Mouse (Mus musculus) adrenal gland, postnatal 36 days (tissue): ENCODE results near the gene Ankmy1. TPM values are rescaled to one million over a fixed set of nuclear protein-coding genes. Genes with fewer than 3 reads are reported as not detected.
A peak's percentile ranks its signal among the peaks of the same experiment; 100 is the strongest.

Experiments used
- DNase-seq, 2 experiments: peaks; one replicate each; pipeline ENCODE4 v3.0.0; 2021; ENCODE audit warnings: mixed read lengths in 1 of 2
- long read RNA-seq, 2 experiments: library from polyadenylated mRNA; stranded (forward); transcript quantifications; one replicate each; pipeline ENCODE4 v2.0.0; 2021; ENCODE audit warnings: borderline sequencing depth in 2 of 2
- total RNA-seq, 2 experiments: library from RNA; stranded (reverse); gene quantifications; 2 replicates each; pipeline ENCODE4 v1.2.3; 2021

Gene Ankmy1
- total RNA-seq = 1 to 10 TPM in 1 of 2 experiments, under 1 TPM in 1; 0.93 to 1.0 TPM
- long read RNA-seq, experiment 1, partial matches to known transcripts = 0 of 5 reads
- long read RNA-seq, experiment 1, other reads (novel, unspliced or antisense) = 5 of 5 reads
- long read RNA-seq, experiment 2 = 0 reads

DNA sequence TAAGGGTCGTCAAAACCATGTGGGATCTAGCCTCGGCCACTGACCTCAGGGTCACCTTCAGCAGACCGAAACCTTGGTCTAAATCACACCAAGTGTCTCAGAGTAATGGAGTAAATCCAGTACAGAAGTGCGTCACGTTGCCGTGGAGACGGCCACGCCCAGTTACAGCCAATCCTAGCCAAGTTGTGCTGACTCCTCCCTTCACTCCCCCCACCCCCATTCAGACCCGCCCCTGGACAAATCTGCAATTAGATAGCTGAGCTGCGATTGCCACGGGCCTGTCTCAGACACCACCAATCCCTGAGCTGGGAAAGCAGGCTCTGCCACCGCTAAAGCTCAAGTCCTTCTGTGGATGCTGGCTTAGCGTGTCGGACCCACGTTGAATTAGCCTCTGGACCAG is at the start of gene Ankmy1:
Gene Ankmy1, minus strand, starts transcription at position 121 of the 400 bp plus-strand sequence.
- peak; percentile 76 to 77 for DNase-seq

DNA sequence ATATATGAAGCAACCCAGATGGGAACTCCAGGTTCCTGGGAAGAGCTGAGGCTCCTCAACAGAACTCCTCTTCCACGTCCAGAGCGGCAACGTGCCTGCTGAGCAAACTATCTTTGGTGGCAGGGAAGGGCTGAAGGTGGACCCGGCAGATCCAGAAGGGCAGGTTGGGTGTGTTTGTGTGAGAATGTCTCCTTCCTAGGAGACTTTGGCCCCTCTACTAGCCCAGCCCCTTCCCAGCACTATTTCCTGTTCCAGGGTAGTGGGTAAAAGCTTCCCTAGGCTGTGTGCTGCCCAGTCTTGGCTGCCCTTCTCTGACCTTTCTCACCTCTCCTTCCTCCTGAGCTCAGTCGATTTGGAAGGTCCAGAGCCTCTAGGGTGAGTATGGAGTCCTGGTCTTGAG is 47.9 kb upstream of the Ankmy1 start, which contains the start of gene Gpr35:
Gene Gpr35, plus strand, starts transcription at position 259 of the 400 bp plus-strand sequence.
- DNase-seq = no peak

DNA sequence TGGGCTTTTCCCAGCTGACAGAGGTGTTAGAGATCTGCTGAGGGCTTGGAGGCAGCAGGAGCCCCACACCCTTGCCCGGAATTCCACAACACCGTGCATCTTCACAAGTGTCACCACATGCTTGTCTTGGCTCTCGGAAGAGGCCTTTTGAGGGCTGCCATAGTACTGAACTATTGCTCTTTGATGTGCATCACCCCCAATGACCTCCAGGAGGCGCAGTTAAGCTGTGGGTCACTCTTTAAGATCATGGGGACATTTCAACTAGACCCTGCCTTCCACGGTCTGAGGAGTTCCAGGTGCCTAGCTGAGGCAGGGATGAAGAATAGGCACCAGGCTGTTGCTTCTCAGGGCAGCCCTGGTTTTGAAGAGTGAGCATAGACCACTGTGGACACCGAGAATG is 46.7 kb upstream of the Ankmy1 start:
- peak; percentile 18 to 34 for DNase-seq

DNA sequence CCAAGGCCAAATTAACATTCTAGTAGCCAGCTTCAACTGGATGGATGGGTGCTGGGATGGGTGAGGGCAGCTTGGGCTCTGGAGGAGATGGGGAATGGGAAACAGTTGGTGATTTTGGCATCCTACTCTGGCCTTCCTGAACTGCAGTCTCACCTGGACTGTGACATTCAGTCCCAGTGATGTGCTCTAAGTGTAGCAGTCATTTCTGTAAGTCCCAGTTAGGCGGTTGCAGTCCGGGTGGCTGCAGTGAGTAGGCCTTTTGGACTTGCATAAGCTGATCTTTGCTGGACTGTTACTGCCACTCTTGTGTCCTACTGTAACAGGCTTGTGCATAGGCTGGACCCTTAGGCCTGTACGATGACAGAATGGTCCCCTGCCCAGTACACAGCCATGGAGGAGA is 45.3 kb upstream of the Ankmy1 start:
- no peak for DNase-seq

DNA sequence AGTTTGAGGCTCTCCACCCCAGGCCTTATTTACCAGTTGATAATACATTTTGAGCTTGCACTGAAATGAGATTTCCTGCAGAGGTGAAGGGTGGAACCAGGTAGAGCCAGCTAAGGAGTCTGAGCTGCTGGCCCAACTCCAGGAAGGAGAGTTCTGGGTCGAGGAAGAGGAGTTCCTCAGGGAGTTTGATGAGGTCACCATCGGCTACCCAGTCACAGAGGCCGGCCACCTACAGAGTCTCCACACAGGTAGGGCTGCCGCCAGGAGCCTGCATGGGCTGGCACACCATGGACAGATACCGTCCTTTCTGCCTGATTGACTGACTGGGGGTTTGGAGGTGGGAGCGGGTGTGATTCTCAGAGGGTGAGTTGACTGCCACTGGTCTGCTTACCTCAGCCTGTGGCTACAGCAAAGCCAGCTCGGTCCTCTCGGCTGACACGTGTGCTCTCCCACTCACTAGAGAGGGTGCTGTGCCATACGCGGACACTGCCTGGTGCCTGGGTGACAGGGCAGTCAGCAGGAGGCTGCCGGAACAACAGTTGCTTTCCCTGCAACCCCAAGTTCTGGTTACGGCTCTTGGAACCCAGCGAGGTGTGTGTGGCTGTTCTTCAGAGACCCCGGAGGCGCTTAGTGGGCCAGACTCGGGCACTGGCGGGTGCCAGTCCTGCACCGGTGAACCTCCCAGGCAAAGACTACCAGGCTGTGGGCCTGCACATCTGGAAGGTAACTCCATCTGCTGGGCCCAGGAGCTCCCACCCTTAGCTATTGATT is 40.7 kb upstream of the Ankmy1 start:
- DNase-seq = no peak

DNA sequence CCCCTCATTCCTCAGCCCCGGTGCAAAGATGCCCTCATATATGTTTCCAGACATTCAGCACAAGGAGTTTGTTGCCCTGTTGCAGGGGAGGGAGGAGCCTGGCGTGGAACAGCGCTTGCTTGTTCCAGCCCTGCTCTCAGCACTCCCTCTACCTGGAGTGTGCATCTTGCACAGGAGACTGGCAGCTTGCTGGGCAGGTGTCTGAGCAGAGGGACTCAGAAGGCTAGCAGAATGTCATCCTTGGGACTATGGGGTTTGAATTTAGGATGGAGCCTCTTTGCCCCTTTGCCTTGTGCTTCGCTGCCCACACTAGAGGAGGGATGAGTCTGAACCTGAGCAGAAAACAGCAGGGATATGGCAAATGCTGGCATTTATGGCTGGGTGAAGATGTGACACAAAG is 37.0 kb upstream of the Ankmy1 start:
- no peak for DNase-seq

DNA sequence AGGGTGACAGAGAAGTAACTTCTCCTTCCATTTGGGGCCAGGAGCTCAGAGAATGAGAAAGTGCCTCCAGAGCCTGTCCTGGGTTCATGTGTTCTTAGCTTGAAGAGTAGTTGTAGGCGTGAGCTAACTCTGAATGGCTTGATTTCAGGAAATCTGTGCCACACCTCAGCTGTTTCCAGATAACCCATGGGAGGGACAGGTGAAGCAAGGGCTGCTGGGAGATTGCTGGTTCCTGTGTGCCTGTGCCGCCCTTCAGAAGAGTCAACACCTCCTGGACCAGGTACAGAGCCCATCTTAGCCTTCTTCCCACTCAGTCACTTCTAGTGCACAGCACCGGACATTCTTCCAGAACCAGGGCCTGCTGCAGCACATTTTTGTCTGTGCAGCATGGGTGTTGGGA is 35.1 kb upstream of the Ankmy1 start:
- DNase-seq = no peak

DNA sequence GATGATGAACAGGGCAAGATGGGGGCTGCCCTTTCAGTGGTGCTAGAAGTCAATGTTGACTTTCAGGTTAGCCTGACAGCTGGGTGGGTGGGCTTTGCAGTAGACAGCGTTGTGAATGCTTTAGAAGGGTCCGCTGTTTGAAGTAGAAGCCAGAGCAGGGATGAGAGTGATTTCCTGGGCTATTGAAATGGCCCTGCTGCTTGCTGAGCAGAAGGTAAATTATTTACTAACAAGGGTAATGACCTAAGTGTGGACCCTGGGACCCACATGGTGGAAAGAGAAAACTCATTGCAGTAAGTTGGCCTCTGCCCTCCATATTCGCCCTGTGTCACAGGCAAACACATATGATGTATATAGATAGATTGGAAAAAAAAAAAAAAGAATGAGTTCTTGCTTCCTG is 33.8 kb upstream of the Ankmy1 start:
- no peak for DNase-seq

DNA sequence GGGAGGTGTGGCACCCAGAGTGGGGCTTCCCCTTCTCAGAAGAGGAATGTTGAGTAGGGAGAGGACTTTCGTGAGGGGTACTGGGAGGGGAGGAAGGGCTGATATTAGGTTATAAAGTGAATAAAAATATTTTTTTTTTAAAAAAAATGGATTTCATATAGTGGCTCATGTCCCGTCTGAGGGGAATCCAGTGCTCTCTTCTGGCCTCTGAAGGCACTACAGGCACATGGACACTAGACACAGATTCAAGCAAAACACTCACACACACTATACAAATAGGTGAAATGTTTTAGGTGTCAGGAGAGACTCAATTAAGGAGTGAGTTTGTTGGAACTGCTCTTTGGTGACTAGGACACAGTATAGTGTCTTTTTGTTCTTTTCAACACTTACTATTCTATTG is 33.3 kb upstream of the Ankmy1 start:
- no peak for DNase-seq

DNA sequence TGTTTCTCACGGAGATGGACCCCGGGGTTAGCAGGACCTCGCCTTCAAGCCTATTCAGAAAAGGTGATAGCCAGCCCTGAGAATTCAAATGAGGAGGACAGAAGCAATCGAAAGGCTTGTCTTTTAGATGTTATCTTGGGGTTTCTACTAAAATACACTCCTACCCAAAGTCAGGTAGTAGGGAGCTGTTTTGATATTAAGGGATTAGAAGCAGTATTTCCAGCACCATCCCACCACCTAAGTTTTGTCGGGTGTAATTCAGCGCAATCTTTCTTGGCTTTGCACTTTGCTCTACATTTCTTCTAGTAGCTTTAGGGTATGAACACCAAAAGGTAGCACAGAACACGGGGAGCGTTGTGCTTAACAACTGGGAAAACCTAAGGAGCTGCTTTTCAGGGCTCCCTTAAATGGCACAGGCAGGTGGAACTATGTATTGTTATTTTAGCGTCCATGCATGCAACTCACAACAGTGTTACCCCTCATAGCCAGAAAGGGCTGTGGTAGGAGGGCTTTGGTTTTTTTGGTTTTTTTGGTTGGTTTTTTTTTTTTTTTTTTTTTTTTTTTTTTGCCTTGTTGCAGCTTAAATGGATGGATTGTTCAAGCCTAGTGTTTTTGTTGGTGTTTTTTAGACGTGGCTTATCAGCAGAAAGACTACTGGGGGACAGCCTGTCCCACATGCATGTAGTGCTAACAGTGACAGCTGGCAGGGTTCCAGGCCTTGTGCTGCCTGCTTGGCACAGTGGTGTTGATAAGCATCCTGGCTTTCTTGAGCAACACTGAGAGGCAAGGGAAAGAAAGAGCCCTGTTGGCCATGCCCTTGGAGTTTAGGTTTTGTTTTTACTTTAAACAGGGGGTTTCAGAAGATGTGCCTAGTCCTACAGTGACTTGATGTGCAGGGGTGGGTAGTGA is 32.6 kb upstream of the Ankmy1 start:
- peak; percentile 71 to 80 for DNase-seq

DNA sequence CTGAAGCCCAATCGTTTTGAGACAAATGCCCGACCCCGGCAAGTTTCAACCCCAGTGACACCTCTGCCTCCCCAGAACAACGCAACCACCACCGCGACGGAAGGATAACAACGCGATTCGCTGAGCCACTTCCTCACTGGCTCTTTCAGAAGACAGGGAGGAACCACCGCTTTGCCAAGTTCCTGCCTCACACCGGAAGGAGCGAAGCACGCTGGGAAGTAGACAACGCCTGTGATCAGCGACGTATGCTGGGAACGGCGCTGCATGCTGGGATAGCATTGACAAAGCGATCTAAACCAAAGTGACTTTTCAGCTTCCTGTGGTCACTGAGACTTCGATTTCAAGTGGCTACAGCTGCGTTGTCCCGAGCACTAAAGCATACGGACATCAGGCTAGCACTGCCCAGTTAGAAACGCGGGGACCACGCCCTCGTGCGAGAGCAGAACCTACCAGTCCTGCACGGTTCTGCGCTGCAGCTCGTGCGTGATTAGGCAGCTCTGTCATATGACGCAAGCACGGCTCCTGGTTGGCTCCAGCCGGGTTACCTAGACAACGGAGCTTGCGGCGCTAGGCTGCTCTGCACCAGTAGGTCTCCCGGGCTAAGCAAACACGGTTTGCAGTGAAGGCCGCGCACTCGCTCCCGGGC is 31.6 kb upstream of the Ankmy1 start, which contains the start of gene Capn10:
Gene Capn10, plus strand, starts transcription at position 195 of the 646 bp plus-strand sequence.
- peak; percentile 93 for DNase-seq

DNA sequence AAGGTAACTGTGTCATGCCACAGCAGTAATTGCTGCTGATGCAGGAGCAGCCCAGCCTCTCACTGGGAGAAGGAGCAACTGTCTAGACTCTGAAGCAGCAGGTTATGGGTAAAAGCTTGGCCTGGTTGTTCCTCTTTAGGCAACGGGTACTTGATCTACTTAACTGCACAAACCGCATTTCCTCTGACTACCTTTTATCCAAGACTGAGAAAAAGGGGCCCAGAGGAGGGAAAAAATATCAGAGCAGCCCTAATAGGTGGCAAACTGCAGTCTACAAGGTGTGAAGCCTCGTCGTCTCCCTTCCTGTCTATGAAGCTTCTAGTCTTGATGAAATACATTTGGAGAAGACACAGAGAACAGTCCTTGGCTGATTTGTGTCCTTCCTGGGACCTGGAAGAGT is 30.9 kb upstream of the Ankmy1 start:
- no peak for DNase-seq

DNA sequence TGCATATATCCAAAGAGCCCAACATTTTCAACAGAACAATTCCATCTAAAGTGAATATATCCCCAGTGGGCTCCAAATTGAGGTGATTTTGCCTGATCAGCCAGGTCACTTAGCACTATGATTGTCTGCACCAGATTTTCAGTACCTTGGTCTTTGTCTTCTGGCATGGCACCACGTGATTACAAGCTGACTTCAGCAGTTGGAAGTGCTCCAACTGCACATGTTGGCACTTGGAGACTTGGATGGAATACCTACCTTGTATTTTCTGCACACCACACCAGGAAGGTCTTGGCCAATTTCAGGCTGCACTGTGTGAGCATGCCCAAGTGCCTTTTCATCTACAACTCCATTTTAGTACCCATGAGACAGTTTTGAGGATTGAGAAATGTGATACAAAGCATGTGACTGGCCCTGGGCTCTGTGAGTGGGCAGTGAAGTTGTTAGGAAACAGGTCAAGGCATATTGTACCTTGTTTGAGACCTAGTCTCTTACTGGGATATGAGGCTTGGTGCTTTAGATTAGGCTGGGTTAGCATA is 27.5 kb upstream of the Ankmy1 start:
- DNase-seq = no peak

DNA sequence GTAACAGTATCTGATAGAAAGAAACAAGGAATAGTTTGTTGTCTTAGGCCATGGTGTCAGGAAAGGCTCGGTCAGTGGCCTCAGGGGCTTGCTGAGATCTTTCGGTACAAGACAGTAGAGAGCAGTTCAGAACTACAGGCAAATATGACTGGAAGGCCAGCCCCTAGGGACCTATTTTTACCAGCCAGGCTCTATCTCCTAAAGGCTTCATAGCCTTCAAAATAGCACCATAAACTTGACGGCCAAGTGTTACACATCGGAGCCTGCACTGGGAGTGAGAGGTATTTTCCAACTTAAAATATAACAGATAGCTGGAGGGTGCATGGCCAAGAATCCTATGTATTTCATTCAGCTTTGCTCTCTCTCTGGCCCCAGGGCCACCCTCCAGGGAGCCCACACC is 18.8 kb upstream of the Ankmy1 start:
- DNase-seq = no peak

DNA sequence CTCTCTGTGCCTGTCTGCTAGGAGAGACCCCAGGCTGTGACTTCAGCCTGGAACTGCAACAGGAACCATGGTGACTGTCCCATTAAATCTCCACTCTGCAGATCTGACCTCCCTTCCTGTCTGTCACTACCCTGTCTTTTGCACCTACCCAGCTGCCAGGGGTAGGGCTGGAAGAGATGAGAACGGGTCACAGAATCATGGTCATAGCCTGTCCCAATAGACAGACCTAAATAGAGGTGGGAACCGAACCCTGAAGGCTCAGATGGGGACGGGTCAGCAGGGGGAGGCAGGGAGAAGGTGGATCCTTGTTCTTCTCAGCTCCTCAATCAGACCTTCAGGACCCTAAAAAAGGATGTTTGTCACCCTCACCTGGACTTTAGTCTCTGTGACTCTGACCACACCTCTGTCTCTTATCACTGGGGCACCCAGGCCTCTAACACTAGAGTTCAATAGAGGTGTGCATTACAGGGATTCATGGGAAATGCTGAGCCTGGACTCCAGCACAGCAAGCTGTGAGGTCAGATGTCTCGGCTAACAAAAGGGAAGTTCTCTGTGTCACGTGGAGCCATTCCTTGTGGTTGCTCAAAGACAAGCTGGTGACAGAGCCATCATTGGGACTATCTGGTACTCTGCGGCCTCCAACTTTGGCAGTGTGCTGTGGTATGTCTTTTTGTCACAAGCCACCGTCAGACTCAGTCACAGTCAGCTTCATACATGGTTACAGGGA is 17.9 kb upstream of the Ankmy1 start:
- DNase-seq = no peak

DNA sequence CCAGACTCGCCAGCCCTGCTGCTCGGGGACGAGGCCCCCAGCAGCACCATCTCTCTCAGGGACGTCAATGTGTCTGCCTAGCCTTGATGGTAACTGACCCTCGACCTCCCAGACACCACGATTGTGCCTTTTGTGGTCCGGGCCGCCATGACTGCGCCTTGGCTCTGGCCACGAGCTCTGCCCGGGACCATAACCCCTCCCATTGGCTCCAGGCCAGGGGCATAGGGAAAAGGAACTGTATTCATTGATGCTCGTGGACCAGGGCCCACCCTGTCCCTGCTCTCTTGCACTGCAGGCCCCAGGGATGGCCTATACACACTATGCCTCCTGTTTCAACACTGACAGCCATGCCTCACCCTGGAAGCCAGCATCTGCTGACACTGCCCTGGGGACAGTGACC is 17.1 kb upstream of the Ankmy1 start:
- DNase-seq = no peak

DNA sequence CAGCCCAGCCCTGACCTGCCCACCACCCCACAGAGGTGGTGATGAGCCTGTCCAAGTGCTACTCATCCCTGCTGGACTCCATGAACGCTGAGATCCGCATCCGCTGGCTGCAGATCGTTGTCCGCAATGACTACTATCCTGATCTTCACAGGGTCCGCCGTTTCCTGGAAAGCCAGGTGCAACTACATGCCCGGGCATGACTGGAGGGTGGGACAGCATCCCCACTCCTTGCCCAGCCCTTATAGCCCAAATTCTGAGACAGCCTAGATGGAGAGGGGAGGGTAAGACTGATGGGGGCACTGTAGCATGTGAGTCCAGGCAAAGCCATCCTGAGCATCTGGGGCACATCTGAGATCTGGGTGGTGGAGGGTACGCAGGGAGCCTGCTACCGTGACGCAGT is 16.4 kb upstream of the Ankmy1 start:
- DNase-seq = no peak

DNA sequence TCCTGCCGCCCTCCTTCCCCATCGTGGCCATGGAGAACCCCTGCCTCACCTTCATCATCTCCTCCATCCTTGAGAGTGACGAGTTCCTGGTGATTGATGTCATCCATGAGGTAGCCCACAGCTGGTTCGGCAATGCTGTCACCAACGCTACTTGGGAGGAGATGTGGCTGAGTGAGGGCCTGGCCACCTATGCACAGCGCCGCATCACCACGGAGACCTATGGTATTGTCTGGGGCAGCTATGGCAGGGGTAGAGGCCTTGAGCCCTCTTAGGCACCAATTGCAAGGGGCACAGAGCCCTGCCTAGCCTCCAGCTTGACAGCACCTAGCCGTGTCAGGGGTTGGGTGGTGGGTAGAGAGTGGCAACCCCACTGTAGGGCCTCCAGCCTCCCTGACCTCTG is 14.0 kb upstream of the Ankmy1 start:
- DNase-seq = no peak

DNA sequence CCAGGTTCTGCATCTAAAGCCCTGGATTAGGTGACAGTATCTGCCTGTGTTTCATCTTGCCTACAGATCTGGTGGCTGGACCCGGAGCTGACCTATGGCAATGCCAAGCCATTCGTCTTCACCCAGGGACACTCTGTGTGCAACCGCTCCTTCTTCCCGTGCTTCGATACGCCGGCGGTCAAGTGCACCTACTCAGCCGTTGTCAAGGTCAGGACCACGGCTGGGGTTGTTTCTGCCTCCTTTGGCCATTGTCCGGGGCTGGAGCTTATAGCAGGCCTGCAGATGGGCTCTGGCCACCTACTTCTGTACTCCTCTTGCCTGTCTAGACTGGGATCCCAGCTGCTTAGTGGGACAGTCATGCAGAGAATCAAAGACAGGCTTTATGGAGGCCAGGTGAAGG is 12.3 kb upstream of the Ankmy1 start:
- DNase-seq = no peak

DNA sequence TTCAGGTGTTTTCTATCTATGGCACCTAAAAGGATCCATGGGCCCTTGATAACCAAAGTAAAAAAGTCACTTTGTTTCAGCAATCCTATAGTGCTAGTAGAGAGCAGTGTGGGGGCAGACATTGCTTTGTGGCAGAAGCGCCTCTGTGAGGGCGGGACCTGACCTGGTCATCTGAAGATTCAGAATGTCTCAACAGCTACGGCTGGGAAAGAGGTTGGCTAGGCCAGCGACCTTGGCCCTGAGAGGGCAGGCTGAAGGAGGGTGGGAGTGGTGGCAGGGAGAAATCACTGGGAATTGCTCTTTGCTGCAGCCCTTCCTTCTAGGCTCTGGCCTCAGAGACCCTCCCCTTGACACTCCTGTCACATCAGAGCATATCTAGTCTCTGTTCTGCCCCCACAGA is 11.5 kb upstream of the Ankmy1 start:
- DNase-seq = peak in 1 of 2 experiments; percentile 39

DNA sequence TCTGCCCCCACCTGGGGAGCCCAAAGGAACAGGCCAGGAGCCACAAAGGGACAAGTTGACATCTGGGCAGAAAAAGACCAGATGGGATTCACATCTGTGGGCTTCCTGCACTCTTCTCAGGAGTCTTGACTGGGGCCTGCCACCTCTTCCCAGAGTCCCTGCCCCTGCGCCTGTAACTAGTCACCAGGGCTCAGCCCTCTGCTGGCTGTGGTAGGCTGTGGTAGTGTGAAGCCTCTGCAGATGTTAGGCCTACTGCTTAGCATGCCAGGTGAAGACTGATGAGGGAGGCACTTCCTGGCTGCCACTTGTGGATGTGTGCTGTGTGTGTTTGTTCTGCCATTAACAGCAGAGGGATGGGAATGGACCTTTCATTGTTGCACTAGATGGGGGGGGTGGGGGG is 9.6 kb upstream of the Ankmy1 start:
- no peak for DNase-seq
